Mouse (Mus musculus): Measurements from ENCODE around the gene Rhbdd1. TPM values are rescaled to one million over a fixed set of nuclear protein-coding genes. Genes with fewer than 3 reads are reported as not detected.

Rhbdd1 gene
- total and polyA plus RNA-seq, 2 experiments from 2014 or later, result 6.6 to 13.2 TPM

- H3K4me3 ChIP-seq (ENCODE audit: low read depth, low read length), result no peak overlapping the region
- 87% methylated on average over 2 of the region's 2 CpGs for WGBS
- H3K4me1 ChIP-seq (ENCODE audit: control insufficient read depth, insufficient read depth), result no peaks in the 10 kb centered on the region
- TF ChIP-seq CTCF (IDR thresholded peaks at IDR 0.05; ENCODE audit: low read depth), result no peak
- no peak for TF ChIP-seq EP300 (IDR thresholded peaks at IDR 0.05; ENCODE audit: low read depth)
- H3K9ac ChIP-seq (replicated peaks; ENCODE audit: low read depth, low read length), result no peak overlapping the region
- no peaks in the 10 kb centered on the region for H3K27me3 ChIP-seq (ENCODE audit: control insufficient read depth, insufficient read depth, low read length)
- ATAC-seq (ENCODE audit: insufficient read depth, low read depth) (no peak), DNase-seq (ENCODE audit: low spot score) (no peak)
- H3K9me3 ChIP-seq (replicated peaks; ENCODE audit: control insufficient read depth, low read length), result no peaks in the 10 kb centered on the region
- no peak overlapping the region for H3K4me2 ChIP-seq (ENCODE audit: low read depth, low read length)
- H3K27ac ChIP-seq (ENCODE audit: low read depth), result no peak overlapping the region
- no peaks in the 10 kb centered on the region for H3K36me3 ChIP-seq (replicated peaks; ENCODE audit: control insufficient read depth, insufficient read depth, low read length)
These were observed 143.7 kb downstream of the Rhbdd1 start for GRCm38 (mm10) chr1:82459926-82460325.

GRCm38 (mm10) chr1:82461041-82461440, 144.8 kb downstream of the Rhbdd1 start:
- TF ChIP-seq CTCF (IDR thresholded peaks at IDR 0.05; ENCODE audit: low read depth) (no peak), EP300 (IDR thresholded peaks at IDR 0.05; ENCODE audit: low read depth) (no peak)
- no peak overlapping the region for H3K4me3 ChIP-seq (ENCODE audit: low read depth, low read length)
- H3K9ac ChIP-seq (replicated peaks; ENCODE audit: low read depth, low read length), result no peak overlapping the region
- H3K36me3 ChIP-seq (replicated peaks; ENCODE audit: control insufficient read depth, insufficient read depth, low read length), result no peaks in the 10 kb centered on the region
- DNase-seq (ENCODE audit: low spot score) (no peak), ATAC-seq (ENCODE audit: insufficient read depth, low read depth) (no peak; the same call in 1 of the 2 replicates)
- no peaks in the 10 kb centered on the region for H3K9me3 ChIP-seq (replicated peaks; ENCODE audit: control insufficient read depth, low read length)
- WGBS, result 58% methylated on average over 4 of the region's 4 CpGs
- no peak overlapping the region for H3K27ac ChIP-seq (ENCODE audit: low read depth)
- no peaks in the 10 kb centered on the region for H3K4me1 ChIP-seq (ENCODE audit: control insufficient read depth, insufficient read depth)
- H3K27me3 ChIP-seq (ENCODE audit: control insufficient read depth, insufficient read depth, low read length), result no peaks in the 10 kb centered on the region
- H3K4me2 ChIP-seq (ENCODE audit: low read depth, low read length), result no peak overlapping the region

GRCm38 (mm10) chr1:82465321-82465853, 149.1 kb downstream of the Rhbdd1 start:
- H3K27ac ChIP-seq (ENCODE audit: low read depth), result no peak overlapping the region
- H3K36me3 ChIP-seq (replicated peaks; ENCODE audit: control insufficient read depth, insufficient read depth, low read length), result no peaks in the 10 kb centered on the region
- H3K4me2 ChIP-seq (ENCODE audit: low read depth, low read length), result no peak overlapping the region
- H3K4me1 ChIP-seq (ENCODE audit: control insufficient read depth, insufficient read depth), result no peaks in the 10 kb centered on the region
- no peak overlapping the region for H3K9ac ChIP-seq (replicated peaks; ENCODE audit: low read depth, low read length)
- no peaks in the 10 kb centered on the region for H3K9me3 ChIP-seq (replicated peaks; ENCODE audit: control insufficient read depth, low read length)
- no peak for TF ChIP-seq EP300 (IDR thresholded peaks at IDR 0.05; ENCODE audit: low read depth)
- no peak for TF ChIP-seq CTCF (IDR thresholded peaks at IDR 0.05; ENCODE audit: low read depth)
- H3K27me3 ChIP-seq (ENCODE audit: control insufficient read depth, insufficient read depth, low read length), result no peaks in the 10 kb centered on the region
- H3K4me3 ChIP-seq (ENCODE audit: low read depth, low read length), result no peak overlapping the region
- DNase-seq (ENCODE audit: low spot score) (no peak), ATAC-seq (ENCODE audit: insufficient read depth, low read depth) (no peak)
- WGBS, result 75% methylated on average over 6 of the region's 6 CpGs

GRCm38 (mm10) chr1:82468872-82469271, 152.6 kb downstream of the Rhbdd1 start:
- Histone ChIP-seq H3K9me3 (replicated peaks; ENCODE audit: control insufficient read depth, low read length) (no peaks in the 10 kb centered on the region), H3K27ac (ENCODE audit: low read depth) (no peak overlapping the region), H3K27me3 (ENCODE audit: control insufficient read depth, insufficient read depth, low read length) (no peaks in the 10 kb centered on the region), H3K36me3 (replicated peaks; ENCODE audit: control insufficient read depth, insufficient read depth, low read length) (no peaks in the 10 kb centered on the region), H3K4me2 (ENCODE audit: low read depth, low read length) (no peak overlapping the region), H3K4me1 (ENCODE audit: control insufficient read depth, insufficient read depth) (no peaks in the 10 kb centered on the region), H3K4me3 (ENCODE audit: low read depth, low read length) (no peak overlapping the region), H3K9ac (replicated peaks; ENCODE audit: low read depth, low read length) (no peak overlapping the region)
- ATAC-seq (ENCODE audit: insufficient read depth, low read depth) (no peak), DNase-seq (ENCODE audit: low spot score) (no peak)
- no peak for TF ChIP-seq EP300 (IDR thresholded peaks at IDR 0.05; ENCODE audit: low read depth)
- TF ChIP-seq CTCF (IDR thresholded peaks at IDR 0.05; ENCODE audit: low read depth), result no peak
- WGBS, result 48% methylated on average over 6 of the region's 6 CpGs

GRCm38 (mm10) chr1:82470516-82471225, 154.4 kb downstream of the Rhbdd1 start:
- H3K27me3 ChIP-seq (ENCODE audit: control insufficient read depth, insufficient read depth, low read length), result no peaks in the 10 kb centered on the region
- H3K27ac ChIP-seq (ENCODE audit: low read depth), result no peak overlapping the region
- WGBS, result 86% methylated on average over 10 of the region's 10 CpGs
- no peak overlapping the region for H3K9ac ChIP-seq (replicated peaks; ENCODE audit: low read depth, low read length)
- H3K36me3 ChIP-seq (replicated peaks; ENCODE audit: control insufficient read depth, insufficient read depth, low read length), result no peaks in the 10 kb centered on the region
- H3K4me3 ChIP-seq (ENCODE audit: low read depth, low read length), result no peak overlapping the region
- ATAC-seq (ENCODE audit: insufficient read depth, low read depth), result no peak
- no peaks in the 10 kb centered on the region for H3K4me1 ChIP-seq (ENCODE audit: control insufficient read depth, insufficient read depth)
- TF ChIP-seq EP300 (IDR thresholded peaks at IDR 0.05; ENCODE audit: low read depth) (no peak), CTCF (IDR thresholded peaks at IDR 0.05; ENCODE audit: low read depth) (no peak)
- no peak overlapping the region for H3K4me2 ChIP-seq (ENCODE audit: low read depth, low read length)
- H3K9me3 ChIP-seq (replicated peaks; ENCODE audit: control insufficient read depth, low read length), result no peaks in the 10 kb centered on the region
- DNase-seq (ENCODE audit: low spot score), result no peak

GRCm38 (mm10) chr1:82473467-82473866, 157.2 kb downstream of the Rhbdd1 start:
- Histone ChIP-seq H3K4me2 (ENCODE audit: low read depth, low read length) (no peak overlapping the region), H3K4me3 (ENCODE audit: low read depth, low read length) (no peak overlapping the region), H3K27me3 (ENCODE audit: control insufficient read depth, insufficient read depth, low read length) (no peaks in the 10 kb centered on the region), H3K9ac (replicated peaks; ENCODE audit: low read depth, low read length) (no peak overlapping the region), H3K36me3 (replicated peaks; ENCODE audit: control insufficient read depth, insufficient read depth, low read length) (no peaks in the 10 kb centered on the region), H3K27ac (ENCODE audit: low read depth) (no peak overlapping the region), H3K9me3 (replicated peaks; ENCODE audit: control insufficient read depth, low read length) (no peaks in the 10 kb centered on the region), H3K4me1 (ENCODE audit: control insufficient read depth, insufficient read depth) (no peaks in the 10 kb centered on the region)
- ATAC-seq (ENCODE audit: insufficient read depth, low read depth) (no peak), DNase-seq (ENCODE audit: low spot score) (no peak)
- TF ChIP-seq CTCF (IDR thresholded peaks at IDR 0.05; ENCODE audit: low read depth), result no peak
- TF ChIP-seq EP300 (IDR thresholded peaks at IDR 0.05; ENCODE audit: low read depth), result no peak
